Mouse (Mus musculus): ENCODE results near the gene Atp11c.

Gene Atp11c

DNA sequence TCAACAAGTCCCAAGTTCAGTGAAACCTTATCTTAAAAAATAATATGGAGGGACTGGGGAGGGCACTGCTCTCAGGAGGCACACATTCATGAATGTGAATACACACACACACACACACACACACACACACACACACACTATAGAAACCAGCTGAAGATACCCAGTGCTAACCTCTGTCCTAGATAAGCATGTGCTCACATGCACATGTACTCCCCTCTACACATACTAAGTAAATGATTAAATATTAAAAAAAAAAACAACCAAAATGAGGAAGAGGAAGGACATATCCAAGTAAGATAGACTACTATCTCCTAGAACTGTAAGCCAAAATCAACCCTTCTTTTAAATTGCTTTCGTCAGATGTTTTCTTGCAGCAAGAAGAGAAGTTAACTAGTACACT is 205.6 kb downstream of the Atp11c start:
- no peak for DNase-seq (ENCODE audit: low spot score in 2 of 2)

DNA sequence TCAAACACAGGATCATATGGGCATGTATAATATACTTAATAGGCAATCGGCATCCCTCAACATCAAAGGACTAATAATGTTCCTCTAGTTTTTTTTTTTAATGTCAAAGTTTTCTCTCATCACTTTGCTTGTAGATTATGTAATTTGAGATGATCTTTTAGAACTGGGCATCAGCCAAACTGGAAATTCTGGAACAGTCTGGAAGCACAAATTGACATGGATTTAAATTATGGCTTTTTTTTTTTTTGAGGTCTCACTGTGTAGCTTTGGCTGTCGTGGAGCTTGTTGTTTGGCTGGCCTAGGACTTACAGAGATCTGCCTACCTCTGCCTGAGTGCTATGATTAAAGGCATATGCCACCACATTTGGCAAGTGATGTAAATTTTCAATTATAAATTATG is 210.8 kb downstream of the Atp11c start:
- no peak for DNase-seq (ENCODE audit: low spot score in 2 of 2)

DNA sequence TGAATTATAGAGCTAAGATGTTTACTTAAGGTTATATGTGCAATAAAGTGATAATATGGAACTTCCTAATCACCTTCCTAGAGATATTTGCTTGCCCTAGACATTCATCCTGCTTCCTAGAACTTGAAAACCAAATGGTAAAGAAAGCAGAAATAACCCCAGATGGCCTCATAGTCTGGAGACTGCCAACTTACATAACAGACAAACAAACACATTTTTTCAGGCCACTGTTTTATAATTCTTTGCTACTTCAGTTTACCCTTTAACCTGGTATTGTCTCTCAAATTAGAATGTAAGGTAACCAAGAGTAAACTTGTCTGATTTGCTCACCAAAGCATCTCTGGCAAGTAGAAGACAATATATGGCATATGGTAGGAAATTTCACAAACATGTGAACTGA is 212.1 kb downstream of the Atp11c start:
- DNase-seq (ENCODE audit: low spot score in 2 of 2): no peak

DNA sequence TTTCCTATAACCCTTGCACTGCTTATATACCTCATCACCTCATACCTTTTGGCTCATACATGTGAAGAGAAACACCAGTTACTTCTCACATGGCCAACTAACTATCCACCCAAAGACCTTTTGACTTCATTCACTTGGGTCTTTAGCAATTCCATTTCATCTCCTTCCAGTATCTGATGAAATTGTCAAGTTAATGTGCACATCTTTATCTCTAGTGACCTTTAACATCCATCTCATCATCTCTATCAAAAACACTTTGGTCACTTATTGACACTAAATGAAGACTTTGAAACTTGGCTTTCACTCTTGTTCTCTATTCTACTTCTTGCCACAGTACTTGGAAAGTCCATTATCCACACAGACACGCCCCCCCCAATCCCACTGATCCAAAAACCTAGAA is 243.8 kb downstream of the Atp11c start:
- DNase-seq (ENCODE audit: low spot score in 2 of 2): no peak

DNA sequence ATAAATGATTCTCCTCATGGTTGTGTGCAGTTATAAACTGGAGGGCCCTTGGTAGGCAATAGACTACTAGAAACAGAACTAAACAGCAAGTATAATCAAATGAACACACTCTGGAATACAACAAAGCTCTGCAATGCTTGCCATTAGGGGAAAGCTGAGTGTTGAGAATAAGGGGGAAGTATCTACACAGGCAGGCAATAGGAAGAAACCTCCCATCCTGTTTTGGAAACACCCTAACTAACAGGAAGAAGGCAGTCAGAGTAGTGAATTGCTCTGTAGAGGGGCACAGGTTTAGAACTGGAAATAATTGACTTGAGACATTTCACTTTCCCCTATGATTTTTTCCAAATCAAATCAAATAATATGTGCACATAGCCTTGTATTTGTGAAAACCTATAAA is 247.1 kb downstream of the Atp11c start:
- DNase-seq (ENCODE audit: low spot score in 2 of 2): no peak

DNA sequence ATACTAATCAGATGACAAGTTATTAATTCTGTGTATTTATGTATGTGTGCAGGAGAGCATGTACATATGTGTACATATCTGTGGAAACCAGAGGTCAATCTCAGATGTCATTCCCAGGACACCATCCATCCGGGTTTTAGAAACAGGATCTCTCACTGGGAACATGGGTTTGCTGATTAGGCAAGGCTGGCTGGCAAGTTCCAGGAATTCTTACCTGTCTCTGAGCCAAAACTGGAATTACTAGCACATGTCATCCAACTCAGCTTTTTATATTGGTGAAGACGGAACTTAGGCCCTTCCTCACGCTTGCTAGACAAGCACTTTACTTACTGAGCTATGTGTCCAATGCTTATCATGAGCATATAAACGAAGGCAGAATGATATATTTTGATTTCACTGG is 247.5 kb downstream of the Atp11c start:
- no peak for DNase-seq (ENCODE audit: low spot score in 2 of 2)

DNA sequence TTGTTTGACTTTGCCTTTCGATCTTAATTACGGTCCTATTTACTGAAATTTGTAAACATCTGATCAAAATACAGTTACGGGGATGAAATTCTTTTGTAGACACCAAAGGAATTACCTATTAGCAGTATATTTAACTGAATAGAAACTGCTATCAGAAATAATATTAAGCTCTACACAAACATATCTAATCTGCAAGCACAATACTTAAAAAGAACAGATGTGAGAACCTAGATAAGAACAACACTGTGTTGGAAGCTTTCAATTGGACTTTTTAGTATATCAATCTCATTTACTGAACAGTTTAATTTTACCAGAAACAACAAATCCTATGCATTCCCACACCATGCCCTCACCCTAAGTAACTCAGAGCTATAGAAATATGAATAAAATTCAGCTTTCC is 262.8 kb downstream of the Atp11c start:
- no peak for DNase-seq (ENCODE audit: low spot score in 2 of 2)

DNA sequence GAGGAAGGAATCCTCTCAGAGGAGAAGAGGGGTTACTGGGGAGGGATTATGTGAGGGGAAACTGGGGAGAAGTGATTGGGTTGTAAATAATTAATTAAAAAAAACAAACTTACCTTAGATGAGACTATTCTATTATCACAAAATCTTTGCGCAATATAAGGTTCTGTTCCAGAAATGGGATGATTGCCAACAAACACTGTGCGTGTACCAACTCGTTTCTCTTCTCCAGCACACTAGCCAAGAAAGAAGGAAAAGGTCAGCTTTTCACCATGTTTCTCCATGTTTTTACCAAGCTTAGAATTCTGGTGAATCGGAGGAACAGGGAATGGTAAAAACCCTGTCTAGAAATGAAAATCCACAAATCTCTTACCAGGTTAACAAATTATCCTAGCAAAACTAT is 271.2 kb downstream of the Atp11c start:
- no peak for DNase-seq (ENCODE audit: low spot score in 2 of 2)

DNA sequence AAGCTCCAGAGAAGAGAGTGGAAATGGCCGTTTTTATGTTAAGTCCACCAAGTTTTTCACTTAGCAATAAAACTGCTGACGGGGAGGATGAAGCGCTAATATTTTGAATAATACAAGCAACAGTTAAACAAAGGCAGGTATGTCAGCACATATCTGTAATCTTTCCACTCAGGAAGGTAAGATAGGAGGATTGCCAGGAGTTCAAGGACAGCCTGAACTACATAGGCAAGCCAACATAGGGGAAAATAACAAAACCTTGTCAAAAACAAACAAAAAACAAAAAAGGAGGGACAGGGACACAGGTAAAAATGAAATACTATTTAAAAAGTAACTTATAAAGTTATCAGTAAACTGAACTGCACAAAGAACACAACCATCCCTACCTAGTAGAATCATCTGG is 274.8 kb downstream of the Atp11c start:
- no peak for DNase-seq (ENCODE audit: low spot score in 2 of 2)

DNA sequence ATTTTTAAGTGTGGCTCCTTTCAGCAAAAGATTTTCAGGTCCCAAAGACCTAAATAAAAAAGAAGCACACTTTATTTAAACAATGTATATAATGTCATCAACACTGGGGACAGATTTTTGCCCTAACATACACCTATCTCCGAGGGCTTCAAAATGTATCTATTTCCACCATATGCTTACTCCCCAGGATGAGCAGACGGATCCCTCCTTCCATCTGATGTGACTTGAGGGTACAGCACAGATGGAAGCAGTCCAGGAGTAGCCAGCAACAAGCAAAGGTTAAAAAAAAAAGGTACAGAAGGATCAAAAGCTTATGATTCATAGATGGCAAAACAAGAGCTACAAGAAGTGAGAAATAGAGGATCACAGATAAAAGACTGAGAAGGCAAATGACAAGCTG is 300.2 kb downstream of the Atp11c start:
- no peak for DNase-seq (ENCODE audit: low spot score in 2 of 2)

DNA sequence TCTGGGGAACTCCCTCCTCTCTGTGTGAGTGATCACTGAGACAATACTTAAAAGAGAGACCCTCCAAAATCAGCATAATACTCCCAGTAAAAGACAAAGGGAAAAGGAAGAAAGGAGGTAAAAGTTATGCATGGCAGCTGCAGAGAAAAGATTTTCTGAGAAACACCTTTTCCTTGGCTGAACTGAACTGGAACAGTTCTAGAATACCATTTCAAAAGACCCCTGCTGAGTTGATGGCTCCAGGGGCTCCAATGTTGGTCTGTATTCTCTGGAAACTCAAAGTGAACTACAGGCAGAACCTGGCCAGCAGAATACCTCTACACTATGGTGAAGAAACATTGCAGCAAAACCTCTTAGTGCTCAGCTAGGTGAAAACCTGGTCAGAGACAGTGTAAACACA is 337.2 kb downstream of the Atp11c start:
- no peak for DNase-seq (ENCODE audit: low spot score in 2 of 2)

DNA sequence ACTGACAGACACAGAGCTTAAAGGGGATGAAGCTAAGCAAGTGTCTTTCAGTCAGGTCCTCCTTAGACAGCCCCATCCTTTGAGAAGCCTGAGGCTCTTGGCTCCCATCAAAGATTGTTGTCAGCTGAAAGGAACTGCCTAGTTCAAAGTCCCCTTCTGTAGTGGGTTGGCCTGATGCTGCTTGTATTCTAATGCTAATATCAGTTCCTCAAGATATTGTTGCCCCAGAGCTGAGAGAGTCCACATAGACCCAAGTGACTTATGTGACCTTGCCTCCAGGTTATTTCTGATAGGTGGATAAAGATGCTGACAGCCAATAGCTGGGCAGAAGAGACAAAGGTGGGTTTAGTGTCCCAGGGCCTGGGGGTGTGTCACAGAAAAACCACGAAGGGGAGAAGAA is 404.8 kb downstream of the Atp11c start:
- DNase-seq (ENCODE audit: low spot score in 2 of 2): no peak

DNA sequence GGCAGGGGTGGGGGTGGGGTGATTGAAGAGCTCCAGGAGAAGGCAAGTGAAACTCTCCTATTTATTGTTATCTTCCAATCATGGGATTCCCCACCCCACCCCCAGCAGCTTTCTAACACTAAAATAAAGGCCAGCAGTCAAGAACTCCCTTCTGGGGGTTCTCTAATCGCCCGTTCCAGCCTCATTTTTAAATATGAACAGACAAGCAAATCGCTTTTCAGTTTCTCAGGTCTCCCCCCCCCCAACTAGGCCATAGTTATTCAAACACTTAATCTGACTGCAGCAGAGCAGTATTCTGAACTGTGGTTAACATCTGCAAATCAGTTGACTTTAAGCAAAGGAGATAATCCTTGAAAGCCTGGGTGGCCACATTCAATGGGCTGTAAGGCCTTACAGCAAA is 409.9 kb downstream of the Atp11c start:
- DNase-seq (ENCODE audit: low spot score in 2 of 2): no peak

DNA sequence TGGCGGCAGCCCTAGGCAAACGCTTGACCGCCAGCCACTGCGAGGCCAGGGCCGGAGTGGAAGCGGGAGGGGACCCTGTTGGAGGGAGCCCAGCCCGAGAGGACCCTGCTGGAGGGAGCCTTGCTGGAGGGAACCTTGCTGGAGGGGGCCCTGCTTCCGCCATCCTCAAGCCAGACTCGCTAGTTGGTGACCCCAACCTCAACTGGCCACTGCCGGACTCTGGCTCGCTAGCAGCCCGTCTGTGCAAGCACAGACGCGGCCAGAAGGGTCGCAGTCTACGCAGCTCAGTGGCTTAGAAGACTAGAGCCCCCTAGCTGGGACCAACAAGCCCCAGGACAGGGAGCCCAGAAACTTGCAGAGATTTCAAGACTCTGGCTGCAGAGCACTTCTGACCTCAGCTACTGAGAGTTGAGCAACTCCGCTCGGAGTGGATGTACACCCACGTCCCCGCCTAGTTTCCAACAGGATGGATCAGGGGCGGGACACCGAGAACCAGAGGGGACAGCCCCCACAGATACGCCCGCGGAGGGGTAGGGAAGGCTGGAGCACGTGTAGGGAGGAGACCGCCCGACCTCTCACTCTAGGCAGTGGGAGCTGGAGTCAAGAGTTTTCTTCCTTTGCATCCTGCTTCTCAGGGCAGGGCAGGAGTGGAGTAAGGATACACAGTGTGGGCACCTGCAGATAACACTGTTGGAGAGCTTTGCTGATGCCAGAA is 413.6 kb downstream of the Atp11c start, which contains the start of gene Mcf2:
Mcf2 (minus strand) TSS at position 346 of the 715 bp plus-strand sequence.
- no peak for DNase-seq (ENCODE audit: low spot score in 2 of 2)

DNA sequence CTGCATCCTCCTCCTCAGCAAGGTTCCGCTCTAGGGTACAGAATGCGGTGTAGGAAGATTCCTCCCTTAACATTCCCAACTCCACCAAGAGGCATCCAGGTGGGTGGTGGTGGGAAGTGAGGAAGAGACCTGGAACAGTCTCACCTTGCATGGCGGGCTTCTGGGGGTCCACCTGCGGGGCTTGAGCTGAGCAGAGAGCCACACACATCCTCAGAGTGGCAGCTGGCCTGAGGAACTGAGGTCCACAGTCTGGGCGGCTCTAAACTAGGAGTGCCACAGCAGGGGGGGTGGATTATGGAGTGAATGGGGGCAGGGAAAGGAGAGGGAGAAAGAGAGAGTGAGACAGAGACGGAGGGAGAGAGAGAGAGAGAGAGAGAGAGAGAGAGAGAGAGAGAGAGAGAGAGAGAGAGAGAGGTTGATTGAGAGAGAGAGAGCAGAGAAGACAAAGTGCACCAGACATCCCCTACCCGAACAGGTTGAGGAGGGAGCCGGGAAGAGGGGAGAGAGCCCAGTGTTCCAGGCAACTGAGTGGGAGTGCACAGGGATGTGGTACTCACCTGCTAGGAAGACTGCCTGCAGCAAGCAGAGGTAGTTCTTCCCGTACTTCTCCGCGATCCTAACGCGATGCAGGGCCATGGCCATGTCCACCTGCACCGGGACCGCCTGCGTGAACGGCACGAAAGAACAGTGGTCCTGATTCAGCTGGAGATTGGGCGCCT is 414.3 kb downstream of the Atp11c start:
- no peak for DNase-seq (ENCODE audit: low spot score in 2 of 2)
